Mouse (Mus musculus) lung, embryonic 15.5 days (tissue): ENCODE results near the gene Bcar1. TPM values are rescaled to one million over a fixed set of nuclear protein-coding genes. Genes with fewer than 3 reads are reported as not detected.
A peak's percentile ranks its signal among the peaks of the same experiment; 100 is the strongest.

Experiments
- ATAC-seq: fragments of 200-750 bp; cut with Nextera tagmentation; 2 replicates; pipeline ENCODE4 v1.8.0; 2017; ENCODE audit warnings: moderate number of reproducible peaks, borderline replicate concordance; ENCODE audit not compliant: low FRiP score, low TSS enrichment; ENCODE audit errors: extremely low read depth
- H3K27ac ChIP-seq: fragments of 300-500 bp; sonication (generic); 2 replicates; pipeline ENCODE4 v1.5.1; 2015; ENCODE audit warnings: moderate library complexity, mild to moderate bottlenecking, inconsistent platforms
- H3K27me3 ChIP-seq: fragments of 300-500 bp; sonication (generic); 2 replicates; pipeline ENCODE4 v1.6.1; 2015; ENCODE audit warnings: inconsistent platforms
- H3K36me3 ChIP-seq: fragments of 300-500 bp; sonication (generic); 2 replicates; pipeline ENCODE4 v1.6.1; 2015; ENCODE audit warnings: inconsistent platforms
- H3K4me1 ChIP-seq: fragments of 300-500 bp; sonication (generic); 2 replicates; pipeline ENCODE4 v1.6.1; 2015; ENCODE audit warnings: inconsistent platforms
- H3K4me2 ChIP-seq: fragments of 300-500 bp; sonication (generic); 2 replicates; pipeline ENCODE4 v1.6.1; 2015; ENCODE audit warnings: inconsistent platforms, mild to moderate bottlenecking, moderate library complexity
- H3K4me3 ChIP-seq: fragments of 300-500 bp; sonication (generic); 2 replicates; pipeline ENCODE4 v1.5.1; 2015; ENCODE audit warnings: mild to moderate bottlenecking, inconsistent platforms
- H3K9ac ChIP-seq: fragments of 300-500 bp; sonication (generic); 2 replicates; pipeline ENCODE4 v1.6.1; 2015; ENCODE audit warnings: inconsistent platforms
- H3K9me3 ChIP-seq: fragments of 300-500 bp; sonication (generic); 2 replicates; pipeline ENCODE4 v1.6.1; 2016; ENCODE audit warnings: inconsistent platforms
- whole genome bisulfite sequencing: fragments of 180-500 bp; shearing (Covaris S2); methylation state at CpG from one replicate; pipeline ENCODE4 v1.1.7; 2015; 5-methylcytosine and 5-hydroxymethylcytosine counted together
- polyA plus RNA-seq: library from polyadenylated mRNA; unstranded; fragments of >200 nt; fragmentation: Nextera tagmentation; extraction: Ambion mirVana; gene quantifications from 2 replicates; pipeline ENCODE4 v1.2.1, GENCODE M21; 2015

Bcar1 gene
- polyA plus RNA-seq, 1 experiment from 2014 or later: 42.6 TPM

DNA sequence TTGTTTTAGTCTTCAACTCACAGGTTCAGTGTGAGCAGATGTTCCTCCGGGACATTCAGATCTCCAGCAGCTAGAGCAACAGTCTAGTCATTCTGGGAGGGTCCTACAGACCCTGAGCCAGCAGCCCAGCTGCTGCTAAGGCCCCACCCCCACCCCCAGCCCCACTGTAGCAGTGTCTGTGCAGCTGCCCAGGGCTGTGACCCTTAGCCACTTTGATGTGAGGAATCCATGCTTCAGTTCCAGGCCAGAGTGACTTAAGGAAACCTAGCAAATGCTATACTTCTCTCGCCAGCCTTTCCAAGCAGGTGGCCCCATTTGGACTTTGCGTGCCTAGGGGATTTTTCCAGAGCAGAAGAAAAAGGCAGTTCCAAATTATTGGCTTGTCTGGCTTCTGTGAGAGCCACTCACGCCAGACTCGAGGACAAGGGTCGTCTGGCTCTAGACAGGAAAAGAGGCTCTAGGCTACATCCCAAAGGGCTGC, 50.3 kb downstream of the Bcar1 start:
- Histone ChIP-seq H3K9me3 (no peaks in the 10 kb centered on the region), H3K27ac (no peak overlapping the region), H3K27me3 (no peaks in the 10 kb centered on the region), H3K4me3 (no peak overlapping the region), H3K9ac (no peak overlapping the region), H3K4me2 (no peak overlapping the region), H3K4me1 (no peaks in the 10 kb centered on the region), H3K36me3 (no peaks in the 10 kb centered on the region)
- no peak; the same call in 1 of the 2 replicates for ATAC-seq
- 54% methylated on average over 6 of the region's 6 CpGs for WGBS

DNA sequence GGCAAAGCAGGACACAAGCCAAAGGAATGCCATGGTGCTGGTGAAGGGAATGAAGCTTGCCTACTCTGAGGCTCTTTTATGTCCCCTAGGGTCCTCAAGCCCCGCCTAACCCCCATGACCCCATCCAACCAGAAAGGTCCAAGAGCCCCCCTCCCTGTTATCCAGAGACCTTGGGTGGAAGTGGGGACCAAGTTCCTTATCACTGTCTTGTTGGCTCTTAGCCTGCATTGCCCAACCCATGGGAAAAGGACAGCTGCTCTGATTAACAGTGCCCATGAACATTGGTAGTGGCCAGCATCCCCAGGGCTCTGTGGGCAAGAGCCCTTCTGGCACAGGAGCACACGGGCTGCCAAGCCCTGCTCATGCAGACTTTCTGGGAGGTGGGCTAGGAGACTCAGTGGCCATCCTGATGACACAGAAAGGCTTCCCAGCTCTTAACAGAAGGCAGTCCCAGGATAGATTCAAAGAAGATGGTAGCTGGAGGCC, 52.6 kb downstream of the Bcar1 start, which contains the start of gene Ctrb1:
Gene Ctrb1, minus strand, starts transcription at position 51 of the 486 bp plus-strand sequence.
- H3K4me1 ChIP-seq: no peaks in the 10 kb centered on the region
- no peak within 1 kb of the TSS for H3K4me3 ChIP-seq
- no peak within 1 kb of the TSS for H3K9ac ChIP-seq
- H3K4me2 ChIP-seq: no peak within 1 kb of the TSS
- H3K27ac ChIP-seq: no peak within 1 kb of the TSS
- no peaks in the 10 kb centered on the region for H3K27me3 ChIP-seq
- no peaks in the 10 kb centered on the region for H3K9me3 ChIP-seq
- ATAC-seq: no peak
- H3K36me3 ChIP-seq: no peaks in the 10 kb centered on the region
- 81% methylated on average over 2 of the region's 2 CpGs for WGBS

DNA sequence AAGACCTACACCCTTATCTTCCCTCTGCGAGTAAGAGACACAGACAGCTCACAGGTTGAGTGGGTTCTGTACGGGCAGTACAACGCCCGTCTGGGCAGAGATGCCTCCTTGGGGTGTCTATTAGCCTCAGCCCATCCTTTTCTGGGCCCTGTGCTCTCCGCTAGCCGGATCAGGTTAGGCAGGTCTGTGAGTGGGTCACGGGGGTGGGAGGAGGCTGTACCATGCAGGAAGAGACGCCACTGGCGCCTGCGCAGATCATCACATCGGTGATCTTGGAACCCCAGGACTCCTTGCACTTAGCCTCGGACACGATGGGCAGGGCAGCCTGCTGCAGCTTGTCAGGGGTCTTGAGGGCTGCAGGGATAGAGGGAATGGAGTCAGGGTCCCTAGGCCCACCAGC, 56.7 kb downstream of the Bcar1 start:
- H3K36me3 ChIP-seq: no peaks in the 10 kb centered on the region
- no peaks in the 10 kb centered on the region for H3K4me1 ChIP-seq
- no peaks in the 10 kb centered on the region for H3K9me3 ChIP-seq
- H3K27me3 ChIP-seq: no peaks in the 10 kb centered on the region
- no peak overlapping the region for H3K9ac ChIP-seq
- no peak overlapping the region for H3K4me2 ChIP-seq
- no peak overlapping the region for H3K27ac ChIP-seq
- no peak overlapping the region for H3K4me3 ChIP-seq
- 72% methylated on average over 13 of the region's 13 CpGs for WGBS
- ATAC-seq: no peak

DNA sequence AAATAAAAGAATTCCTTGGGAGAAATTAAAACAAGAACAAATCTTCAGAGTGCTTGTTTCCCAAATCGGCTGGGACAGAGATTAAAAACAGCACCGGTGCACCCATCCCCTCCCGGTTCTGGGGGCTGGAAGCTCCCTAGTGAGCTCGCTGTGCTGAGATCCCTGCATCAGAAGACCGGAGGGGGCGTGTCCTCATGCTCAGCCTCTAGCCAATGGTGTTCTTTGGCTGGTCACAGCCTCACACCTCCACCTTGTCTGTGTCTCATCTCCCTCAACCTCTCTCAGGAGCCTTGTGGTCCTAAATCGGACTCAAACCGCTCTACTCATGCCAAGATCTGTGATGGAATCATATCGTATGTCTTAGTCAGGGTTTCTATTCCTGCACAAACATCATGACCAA, 61.1 kb downstream of the Bcar1 start:
- no peaks in the 10 kb centered on the region for H3K36me3 ChIP-seq
- H3K9ac ChIP-seq: no peak overlapping the region
- no peak overlapping the region for H3K27ac ChIP-seq
- no peaks in the 10 kb centered on the region for H3K9me3 ChIP-seq
- H3K4me2 ChIP-seq: no peak overlapping the region
- H3K4me1 ChIP-seq: no peaks in the 10 kb centered on the region
- no peak for ATAC-seq
- no peak overlapping the region for H3K4me3 ChIP-seq
- no peaks in the 10 kb centered on the region for H3K27me3 ChIP-seq
- WGBS: 23% methylated on average over 9 of the region's 9 CpGs

DNA sequence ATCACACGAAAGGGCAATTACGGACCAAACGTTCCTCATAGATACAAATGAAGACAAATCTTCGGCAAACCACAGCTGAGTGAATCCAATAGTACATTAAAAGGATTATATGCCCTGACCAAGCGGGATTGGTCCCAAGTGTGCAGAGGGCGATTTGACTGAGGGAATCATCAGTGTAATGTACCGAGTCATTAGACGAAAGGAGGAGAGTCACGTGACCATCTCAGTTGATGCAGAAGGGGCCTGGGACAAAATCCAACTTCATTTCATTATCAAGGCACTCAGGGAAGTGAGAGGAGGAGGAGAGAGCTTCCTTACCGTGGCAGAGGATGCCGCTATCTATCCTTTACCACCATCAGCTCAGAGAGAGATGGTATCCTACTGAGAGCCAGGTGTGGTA, 62.5 kb downstream of the Bcar1 start:
- no peak overlapping the region for H3K27ac ChIP-seq
- H3K9me3 ChIP-seq: no peaks in the 10 kb centered on the region; the same call in 1 of the 2 replicates
- no peaks in the 10 kb centered on the region for H3K36me3 ChIP-seq
- ATAC-seq: no peak
- 64% methylated on average over 11 of the region's 11 CpGs for WGBS
- no peak overlapping the region for H3K4me2 ChIP-seq
- no peak overlapping the region for H3K9ac ChIP-seq
- no peaks in the 10 kb centered on the region for H3K27me3 ChIP-seq
- H3K4me1 ChIP-seq: no peaks in the 10 kb centered on the region
- H3K4me3 ChIP-seq: no peak overlapping the region

DNA sequence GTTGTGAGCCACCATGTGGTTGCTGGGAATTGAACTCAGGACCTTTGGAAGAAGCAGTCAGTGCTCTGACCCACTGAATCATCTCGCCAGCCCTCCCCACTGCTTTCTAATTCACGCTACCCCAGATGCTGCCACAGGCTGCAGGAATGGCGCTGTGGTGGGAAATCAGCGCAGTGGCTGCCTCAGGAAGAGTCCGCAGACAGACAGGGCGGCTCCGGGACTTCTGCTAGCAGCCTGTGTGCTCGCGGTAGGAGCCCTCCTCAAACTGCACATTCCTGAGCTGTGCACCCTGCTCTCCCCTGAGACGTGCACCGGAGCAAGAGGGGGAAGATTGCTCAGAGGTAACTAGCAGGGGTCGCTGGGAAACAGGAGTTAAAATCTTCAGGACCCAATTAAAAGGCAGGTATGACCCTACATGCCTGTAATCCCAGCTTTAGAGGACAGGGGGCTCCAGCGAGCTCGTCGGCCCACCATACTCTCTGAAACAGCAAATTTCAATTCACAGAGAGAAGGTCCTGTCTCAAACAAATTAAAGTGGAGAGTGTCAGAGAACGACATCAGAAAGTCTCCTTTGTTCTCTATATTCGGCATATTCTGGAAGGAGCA, 63.1 kb downstream of the Bcar1 start:
- Histone ChIP-seq H3K9ac (no peak overlapping the region), H3K36me3 (no peaks in the 10 kb centered on the region), H3K27ac (no peak overlapping the region), H3K4me3 (no peak overlapping the region), H3K4me2 (peak overlapping the region; percentile 34), H3K27me3 (no peaks in the 10 kb centered on the region), H3K4me1 (no peaks in the 10 kb centered on the region), H3K9me3 (no peaks in the 10 kb centered on the region; the same call in 1 of the 2 replicates)
- no peak for ATAC-seq
- 29% methylated on average over 17 of the region's 17 CpGs for WGBS

DNA sequence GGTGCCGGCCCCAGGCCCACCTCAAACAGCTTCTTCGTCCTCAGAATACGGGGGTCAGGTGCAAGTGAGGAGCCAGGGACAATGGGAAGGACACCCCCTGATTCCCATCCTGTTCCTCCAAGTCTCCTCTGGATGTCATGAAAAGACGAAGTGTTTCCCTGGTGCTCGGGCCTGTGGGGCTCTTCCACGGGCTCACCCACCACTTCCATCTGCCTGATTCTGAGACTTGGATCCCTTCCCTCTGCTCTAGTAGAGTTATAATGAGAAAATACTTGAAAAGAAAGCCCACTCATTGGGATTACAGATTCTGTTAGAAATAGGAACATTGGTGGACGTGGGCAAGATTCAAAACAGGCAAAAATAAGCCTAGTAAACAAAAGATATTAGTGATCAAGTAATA, 64.8 kb downstream of the Bcar1 start:
- Histone ChIP-seq H3K27ac (no peak overlapping the region), H3K9me3 (no peaks in the 10 kb centered on the region; the same call in 1 of the 2 replicates), H3K4me2 (no peak overlapping the region), H3K27me3 (no peaks in the 10 kb centered on the region), H3K4me1 (no peaks in the 10 kb centered on the region), H3K9ac (no peak overlapping the region), H3K4me3 (no peak overlapping the region), H3K36me3 (no peaks in the 10 kb centered on the region)
- WGBS: 86% methylated on average over 7 of the region's 7 CpGs
- no peak for ATAC-seq

DNA sequence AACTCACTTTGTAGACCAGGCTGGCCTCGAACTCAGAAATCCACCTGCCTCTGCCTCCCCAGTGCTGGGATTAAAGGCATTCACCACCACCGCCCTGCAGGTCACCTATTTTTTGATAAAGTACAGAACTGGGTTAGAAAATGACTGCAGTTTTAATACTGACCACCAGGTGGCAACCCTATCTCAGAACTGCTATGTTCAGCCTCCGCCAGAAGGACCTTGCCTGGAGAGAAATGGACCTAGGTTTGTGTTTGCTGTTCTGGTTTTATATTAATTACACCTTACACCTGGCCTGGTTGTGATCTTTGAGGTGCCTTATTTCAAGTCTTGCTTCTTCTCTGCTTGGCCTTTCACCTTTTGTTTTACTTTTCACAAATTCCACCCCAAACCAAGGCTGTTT, 65.5 kb downstream of the Bcar1 start:
- 16% methylated on average over 3 of the region's 3 CpGs for WGBS

DNA sequence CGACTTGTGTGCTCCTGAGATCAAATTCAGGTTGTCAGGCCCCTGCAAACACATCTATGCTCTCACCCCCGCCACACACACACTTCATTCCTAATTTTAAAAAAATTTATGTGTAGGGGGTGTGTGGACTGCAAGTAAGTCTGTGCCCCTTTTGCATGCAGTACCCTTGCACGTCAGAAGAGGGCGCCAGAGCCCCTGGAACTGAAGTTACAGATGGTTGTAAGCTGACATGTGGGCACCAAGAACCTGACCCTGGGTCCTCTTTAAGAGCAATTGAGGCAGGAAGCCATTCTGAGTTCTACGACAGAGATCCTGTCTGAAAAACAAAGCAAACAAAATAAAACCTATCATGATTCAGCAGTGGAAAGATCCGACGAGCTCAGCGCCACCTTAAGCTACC, 67.4 kb downstream of the Bcar1 start:
- H3K4me1 ChIP-seq: no peaks in the 10 kb centered on the region
- 76% methylated on average over 8 of the region's 8 CpGs for WGBS
- no peak overlapping the region for H3K4me2 ChIP-seq
- no peak overlapping the region for H3K9ac ChIP-seq
- H3K27me3 ChIP-seq: no peaks in the 10 kb centered on the region
- H3K4me3 ChIP-seq: no peak overlapping the region
- H3K9me3 ChIP-seq: no peaks in the 10 kb centered on the region; the same call in 1 of the 2 replicates
- 0 out of 2 replicates have a peak, but pooled peaks cover 2% of the 10 kb centered on the region for H3K36me3 ChIP-seq
- ATAC-seq: no peak
- no peak overlapping the region for H3K27ac ChIP-seq

More for the DNA sequence above, 65.5 kb downstream of the Bcar1 start:
- Histone ChIP-seq H3K27ac (no peak overlapping the region), H3K27me3 (no peaks in the 10 kb centered on the region), H3K4me1 (no peaks in the 10 kb centered on the region), H3K36me3 (no peaks in the 10 kb centered on the region), H3K4me2 (no peak overlapping the region), H3K4me3 (no peak overlapping the region), H3K9ac (no peak overlapping the region), H3K9me3 (no peaks in the 10 kb centered on the region; the same call in 1 of the 2 replicates)
- 0 out of 2 replicates have a peak, but pooled peaks have one; percentile 49 for ATAC-seq

DNA sequence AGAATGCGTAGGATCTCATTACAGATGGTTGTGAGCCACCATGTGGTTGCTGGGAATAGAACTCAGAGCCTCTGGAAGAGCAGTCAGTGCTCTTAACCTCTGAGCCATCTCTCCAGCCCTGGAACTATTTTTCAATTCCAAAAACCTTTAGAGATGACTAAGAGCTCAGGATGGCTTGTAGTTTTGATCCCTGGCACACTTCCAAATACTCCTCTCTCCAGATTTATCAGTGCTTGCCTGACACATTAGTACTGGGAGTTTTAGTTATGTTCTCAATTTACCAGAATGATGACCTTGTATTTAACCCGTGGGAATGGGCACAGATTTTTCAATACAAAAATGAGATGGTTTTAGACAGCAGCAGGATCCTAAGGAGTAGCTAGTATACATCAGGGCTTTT, 76.9 kb downstream of the Bcar1 start:
- Histone ChIP-seq H3K27me3 (no peaks in the 10 kb centered on the region), H3K4me3 (no peak overlapping the region), H3K27ac (no peak overlapping the region), H3K9ac (no peak overlapping the region), H3K36me3 (peaks cover 30% of the 10 kb centered on the region), H3K9me3 (no peaks in the 10 kb centered on the region), H3K4me1 (no peaks in the 10 kb centered on the region), H3K4me2 (no peak overlapping the region)
- WGBS: 69% methylated on average over 2 of the region's 2 CpGs
- ATAC-seq: no peak

DNA sequence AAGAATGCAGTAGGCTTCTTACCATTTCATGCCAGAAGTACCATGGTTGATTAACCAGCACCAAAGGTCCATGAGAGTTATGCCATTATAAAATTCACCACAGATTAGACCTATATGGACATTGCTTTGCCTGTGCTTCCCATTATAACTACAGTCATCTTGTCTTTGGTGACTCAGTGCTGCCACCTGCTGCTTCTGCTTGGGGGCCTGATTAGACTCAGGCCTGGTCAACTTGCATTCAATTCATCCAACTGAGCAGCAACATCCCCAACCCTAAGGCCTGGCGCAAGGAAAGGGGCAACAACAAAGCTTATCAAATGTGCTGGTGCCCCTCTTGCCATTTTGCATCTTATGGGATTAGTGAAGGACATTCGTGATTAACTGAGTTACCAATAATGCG, 81.1 kb downstream of the Bcar1 start:
- ATAC-seq: no peak
- 84% methylated on average over 3 of the region's 3 CpGs for WGBS

More for the DNA sequence above, 81.1 kb downstream of the Bcar1 start:
- H3K4me3 ChIP-seq: no peak overlapping the region
- 0 out of 2 replicates have a peak, but pooled peaks cover 8% of the 10 kb centered on the region for H3K36me3 ChIP-seq
- no peaks in the 10 kb centered on the region for H3K9me3 ChIP-seq
- H3K4me1 ChIP-seq: no peaks in the 10 kb centered on the region
- no peaks in the 10 kb centered on the region for H3K27me3 ChIP-seq
- H3K4me2 ChIP-seq: no peak overlapping the region
- H3K9ac ChIP-seq: no peak overlapping the region
- no peak overlapping the region for H3K27ac ChIP-seq
